Mouse (Mus musculus) hindlimb bud, embryonic 11.5 days (tissue): ENCODE results near the gene Crlf1.

Experiments used
- DNase-seq: peaks from one replicate; pipeline ENCODE4 v3.0.0-alpha.2; 2012; ENCODE audit warnings: low read depth, low spot score; ENCODE audit errors: extremely low spot score

The Crlf1 gene

DNA sequence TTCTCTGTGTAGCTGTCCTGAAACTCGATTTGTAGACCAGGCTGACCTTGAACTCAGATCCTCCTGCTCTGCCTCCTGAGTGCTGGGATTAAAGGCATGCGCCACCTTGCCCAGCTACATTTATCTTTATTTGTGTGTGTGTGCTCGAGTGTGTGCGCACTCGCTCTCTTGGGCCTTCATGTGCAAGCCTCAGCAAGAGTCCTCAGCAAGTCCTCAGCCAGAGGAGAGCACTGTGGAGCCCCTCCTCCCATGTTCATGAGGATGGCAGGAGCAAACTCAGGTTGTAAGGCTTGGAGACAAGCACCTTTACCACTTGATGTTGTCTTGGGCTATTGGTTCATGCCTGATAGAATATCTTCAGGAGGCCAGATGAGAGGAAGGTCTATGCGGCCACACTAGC lies 54.8 kb downstream of the Crlf1 start:
- no peak for DNase-seq

DNA sequence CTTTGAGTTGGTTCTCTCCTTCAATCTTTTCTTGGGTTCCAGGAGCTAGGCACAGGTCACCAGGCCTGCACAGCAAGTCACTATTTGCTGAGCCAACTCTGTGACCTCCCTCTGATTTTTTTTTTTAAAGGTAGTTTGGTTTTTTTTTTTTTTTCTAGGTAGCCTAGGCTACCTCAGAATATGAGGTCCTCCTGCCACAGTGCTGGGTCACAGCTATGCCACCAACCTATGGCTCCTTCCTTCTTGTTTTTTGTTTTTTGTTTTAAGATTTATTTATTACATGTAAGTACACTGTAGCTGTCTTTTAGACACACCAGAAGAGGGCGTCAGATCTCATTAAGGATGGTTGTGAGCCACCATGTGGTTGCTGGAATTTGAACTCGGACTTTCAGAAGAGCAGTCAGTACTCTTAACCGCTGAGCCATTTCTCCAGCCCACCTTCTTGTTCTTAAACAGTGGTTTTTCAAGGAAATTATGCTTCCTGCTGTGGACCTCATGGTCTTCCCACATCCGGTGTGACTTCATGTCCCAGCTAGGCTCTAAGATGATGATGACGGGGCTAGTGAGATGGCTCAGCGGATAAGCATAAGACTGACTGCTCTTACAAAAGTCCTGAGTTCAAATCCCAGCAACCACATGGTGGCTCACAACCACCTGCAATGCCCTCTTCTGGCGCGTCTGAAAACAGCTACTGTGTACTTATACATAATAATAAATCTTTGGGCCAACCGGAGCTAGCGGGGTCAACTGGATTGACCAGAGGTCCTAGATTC lies 56.6 kb downstream of the Crlf1 start:
- DNase-seq: no peak

DNA sequence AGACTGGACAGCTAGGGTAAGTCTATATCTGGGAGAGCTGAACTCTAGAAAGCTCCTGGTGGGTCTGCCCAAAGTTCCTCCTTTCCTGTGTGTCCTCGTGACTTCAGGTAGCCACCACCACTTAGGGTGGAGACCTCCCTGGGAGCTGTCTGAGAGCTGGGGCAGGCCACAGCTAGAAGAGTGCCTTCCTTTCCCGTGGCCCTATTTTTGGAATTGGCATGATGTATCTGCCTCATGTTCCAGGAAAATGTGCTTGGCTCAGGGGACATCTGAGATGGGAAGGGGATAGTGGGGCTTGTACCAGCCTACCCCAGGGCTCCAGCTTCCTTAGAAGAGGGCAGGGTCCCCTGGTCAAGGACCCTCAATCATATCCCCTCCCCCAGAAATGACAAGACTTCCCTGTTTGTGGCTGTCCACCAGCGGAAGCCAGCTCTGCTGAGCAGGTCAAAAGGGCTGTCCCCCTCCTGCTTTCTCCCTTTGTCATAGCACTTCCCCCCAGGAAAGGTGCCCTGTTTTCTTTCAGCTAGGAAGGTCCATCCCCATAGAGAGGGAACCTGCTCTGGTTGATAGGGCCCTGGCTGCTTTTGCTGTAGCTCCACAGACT lies 58.7 kb downstream of the Crlf1 start:
- no peak for DNase-seq

DNA sequence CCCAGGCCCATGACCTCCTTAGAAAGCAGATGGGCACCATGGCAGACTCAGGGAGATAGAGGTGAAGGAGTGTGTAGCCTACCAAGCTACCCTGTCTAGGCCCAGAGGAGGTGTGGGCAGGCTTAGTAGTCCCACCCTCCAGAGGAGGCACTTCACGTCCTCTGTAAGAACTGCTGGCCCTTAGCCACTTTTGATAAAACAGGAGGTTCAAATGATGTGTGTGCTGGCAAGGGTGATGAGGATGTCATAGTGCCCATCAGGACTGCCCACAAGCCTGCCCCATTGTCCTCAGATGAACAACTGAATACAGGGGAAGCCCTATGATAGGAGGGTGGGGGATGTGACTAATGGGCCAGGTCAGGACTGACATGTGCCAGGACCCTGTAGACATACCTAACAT lies 59.9 kb downstream of the Crlf1 start:
- DNase-seq: no peak
